In the genomic region with DNA sequence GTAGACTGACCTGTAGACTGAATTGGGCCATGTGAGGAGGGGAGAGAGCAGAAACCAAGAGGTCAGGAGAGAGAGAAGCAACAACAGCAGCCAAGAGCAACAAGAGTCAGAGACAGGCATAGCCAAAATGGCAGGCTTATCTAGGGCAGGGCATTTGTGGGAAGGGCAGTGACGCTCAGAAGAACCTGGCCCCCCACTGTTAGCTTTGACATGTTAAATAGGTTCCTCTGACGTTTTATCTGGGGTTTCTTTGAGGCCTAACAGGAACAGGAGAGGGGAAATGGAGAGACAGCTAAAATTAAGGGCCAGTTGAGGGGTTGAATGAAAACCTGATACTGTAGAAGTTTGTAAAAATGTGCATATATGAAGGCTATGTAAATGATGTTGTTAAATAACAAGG, we compare ENCODE assay signal across 22 mouse cellular contexts. TPM values are rescaled to one million over a fixed set of nuclear protein-coding genes. Genes with fewer than 3 reads are reported as not detected.
DNase-seq lines count a peak whose midpoint lies in the region; ATAC-seq and TF ChIP-seq lines count a peak whose summit lies in the region.
"Had no signal": no experiment of that assay in that cellular context is flagged by ENCODE, and none has a peak within 500 bp of the region (broad histone marks: within the 10 kb centered on the region; RNA-seq: fewer than 3 reads in every experiment).

No protein-coding gene starts in this region.

- no peak overlapping the region; the same call in 1 of the 2 replicates for H3K9ac ChIP-seq in ES-E14 (ENCODE audit: insufficient read depth, low read depth, low read length, poor library complexity, severe bottlenecking)
- no peak overlapping the region for H3K9ac ChIP-seq in liver, postnatal 0 days (replicated peaks)
- H3K9ac ChIP-seq in midbrain, embryonic 11.5 days (ENCODE audit: low read length), result no peak overlapping the region
- H3K9ac ChIP-seq: embryonic facial prominence, embryonic 13.5 days; embryonic facial prominence, embryonic 15.5 days; forebrain, embryonic 12.5 days had no signal

- DNase-seq in ES-E14 (ENCODE audit: low read depth, low spot score) (peak; percentile 69), WW6 (ENCODE audit: low read depth, low spot score) (peak; percentile 22)
- no peak for DNase-seq in right cerebral cortex, postnatal 36 days (ENCODE audit: low spot score in 2 of 2)
- no peak for DNase-seq in liver, postnatal 0 days
- no peak for DNase-seq in midbrain, embryonic 11.5 days (ENCODE audit: low spot score, missing footprints)
- DNase-seq: adrenal gland, adult 8-10 months; adrenal gland, postnatal 14 days; adrenal gland, postnatal 36 days; cerebellum, adult 11-12 months; cerebellum, adult 2 months; cerebellum, adult 9-10 months; cerebellum, postnatal 14 days; cerebellum, postnatal 36 days; embryo, embryonic 11 days had no signal

- H3K36me3 ChIP-seq in ES-E14 (ENCODE audit: control insufficient read depth, insufficient read depth, low read length, poor library complexity, severe bottlenecking), result no peaks in the 10 kb centered on the region
- H3K36me3 ChIP-seq in liver, postnatal 0 days (replicated peaks; ENCODE audit: insufficient read depth, low read length), result no peaks in the 10 kb centered on the region
- H3K36me3 ChIP-seq in midbrain, embryonic 11.5 days (ENCODE audit: control insufficient read depth, insufficient read depth, low read length), result no peaks in the 10 kb centered on the region
- H3K36me3 ChIP-seq: embryonic facial prominence, embryonic 13.5 days; embryonic facial prominence, embryonic 15.5 days; forebrain, embryonic 10.5 days; forebrain, embryonic 12.5 days had no signal

- ATAC-seq in liver, postnatal 0 days, result no peak
- ATAC-seq in midbrain, embryonic 11.5 days (ENCODE audit: low FRiP score), result no peak
- ATAC-seq: activated CD4-positive, CD25-positive, alpha-beta regulatory T cell, adult 4 months; forebrain, embryonic 14.5 days; forebrain, embryonic 16.5 days had no signal

- peaks cover 5 to 9% of the 10 kb centered on the region in 2 experiments; a peak in 1 of 4 replicates for H3K4me1 ChIP-seq in ES-E14 (ENCODE audit: control insufficient read depth in 2 of 2, insufficient read depth in 2 of 2, low read length in 2 of 2, poor library complexity in 1 of 2)
- no peaks in the 10 kb centered on the region for H3K4me1 ChIP-seq in liver, postnatal 0 days (ENCODE audit: insufficient read depth)
- no peaks in the 10 kb centered on the region for H3K4me1 ChIP-seq in midbrain, embryonic 11.5 days (ENCODE audit: control insufficient read depth, insufficient read depth, low read length)
- H3K4me1 ChIP-seq: embryonic facial prominence, embryonic 13.5 days; embryonic facial prominence, embryonic 15.5 days; forebrain, embryonic 12.5 days had no signal

- no peaks in the 10 kb centered on the region for H3K9me3 ChIP-seq in ES-E14 (ENCODE audit: control insufficient read depth, insufficient read depth, low read depth, low read length)
- peaks cover 4% of the 10 kb centered on the region; the same call in 1 of the 2 replicates for H3K9me3 ChIP-seq in liver, postnatal 0 days (ENCODE audit: low read length)
- H3K9me3 ChIP-seq in midbrain, embryonic 11.5 days (ENCODE audit: control insufficient read depth, low read length), result peaks cover 3% of the 10 kb centered on the region; the same call in 1 of the 2 replicates

- H3K4me3 ChIP-seq in ES-E14 (ENCODE audit: insufficient read depth in 1 of 2, low read depth in 1 of 2, low read length in 2 of 2, poor library complexity in 1 of 2, severe bottlenecking in 1 of 2), result no peak overlapping the region
- H3K4me3 ChIP-seq in liver, postnatal 0 days (ENCODE audit: low read depth, low read length), result no peak overlapping the region
- no peak overlapping the region for H3K4me3 ChIP-seq in midbrain, embryonic 11.5 days (ENCODE audit: low read depth, low read length)
- H3K4me3 ChIP-seq: embryonic facial prominence, embryonic 13.5 days; embryonic facial prominence, embryonic 15.5 days; erythroblast, embryonic 14.5 days; forebrain, embryonic 10.5 days; forebrain, embryonic 12.5 days had no signal

- in situ Hi-C loops in ES-E14 (cut with MboI; ENCODE audit: low sequenced_read_pairs in 2 of 2, unreplicated experiment in 2 of 2), result no loop called here

- peak overlapping the region; percentile 80; the same call in 1 of the 2 replicates for H3K27ac ChIP-seq in ES-E14 (ENCODE audit: insufficient read depth, low read depth, low read length, poor library complexity, severe bottlenecking)
- no peak overlapping the region for H3K27ac ChIP-seq in liver, postnatal 0 days (ENCODE audit: low read depth)
- H3K27ac ChIP-seq in midbrain, embryonic 11.5 days (ENCODE audit: low read depth, low read length), result no peak overlapping the region
- H3K27ac ChIP-seq: embryonic facial prominence, embryonic 13.5 days; embryonic facial prominence, embryonic 15.5 days; forebrain, embryonic 10.5 days; forebrain, embryonic 12.5 days had no signal

- no peak for TF ChIP-seq EP300 in liver, postnatal 0 days (IDR thresholded peaks at IDR 0.05; ENCODE audit: low read depth)

- TF ChIP-seq CTCF in liver, postnatal 0 days (IDR thresholded peaks at IDR 0.05; ENCODE audit: low read depth), result no peak

- 32% methylated on average over 2 of the region's 2 CpGs for WGBS in liver, postnatal 0 days (ENCODE audit: insufficient replicate concordance)
- WGBS in midbrain, embryonic 11.5 days, result 20% methylated on average over 2 of the region's 2 CpGs

- H3K4me2 ChIP-seq in liver, postnatal 0 days (ENCODE audit: low read depth, low read length), result no peak overlapping the region
- no peak overlapping the region for H3K4me2 ChIP-seq in midbrain, embryonic 11.5 days
- H3K4me2 ChIP-seq: embryonic facial prominence, embryonic 13.5 days; embryonic facial prominence, embryonic 15.5 days; forebrain, embryonic 12.5 days had no signal

- H3K27me3 ChIP-seq in liver, postnatal 0 days (ENCODE audit: insufficient read depth, low read length), result no peaks in the 10 kb centered on the region
- H3K27me3 ChIP-seq in midbrain, embryonic 11.5 days (ENCODE audit: control insufficient read depth, insufficient read depth, low read length), result no peaks in the 10 kb centered on the region
- H3K27me3 ChIP-seq: embryonic facial prominence, embryonic 13.5 days; embryonic facial prominence, embryonic 15.5 days; forebrain, embryonic 12.5 days had no signal

TF ChIP-seq in ES-E14, 5 proteins besides CTCF, POLR2A, EP300 and RAD21:
- TF ChIP-seq HCFC1 (IDR thresholded peaks at IDR 0.05; ENCODE audit: borderline replicate concordance, insufficient read depth, low read length) (no peak), ZNF384 (IDR thresholded peaks at IDR 0.05; ENCODE audit: low read depth, low read length) (no peak)

RNA-seq across cellular contexts. Expression of gene Dclk2, which starts 30.0 kb away (rescaled TPM):
- 13.6 and 21.1 TPM in 2 replicates for total RNA-seq in ES-E14 (2012; rRNA removed)
- polyA plus RNA-seq in liver, postnatal 0 days (2015; fragmentation: Nextera tagmentation; extraction: Ambion mirVana), result 5.7 and 5.9 TPM in 2 replicates
- polyA plus RNA-seq in midbrain, embryonic 11.5 days (2014; fragmentation: Nextera tagmentation; extraction: Ambion mirVana), result 23.0 and 23.1 TPM in 2 replicates

RNA-seq across cellular contexts. Expression of gene Cd1d1, which starts 48.6 kb away (rescaled TPM):
- 12.3 and 12.4 TPM in 2 replicates for total RNA-seq in ES-E14 (2012; rRNA removed)
- polyA plus RNA-seq in liver, postnatal 0 days (2015; fragmentation: Nextera tagmentation; extraction: Ambion mirVana), result 42.3 and 43.5 TPM in 2 replicates
- 28.0 and 28.8 TPM in 2 replicates for polyA plus RNA-seq in midbrain, embryonic 11.5 days (2014; fragmentation: Nextera tagmentation; extraction: Ambion mirVana)
- polyA plus RNA-seq: erythroblast, embryonic 14.5 days had no signal

Comparison
In these comparisons a context has a peak if more than half of its experiments do, and no peak if none do; other contexts are left out.
1. DNase-seq: peak in ES-E14 (single experiment) and WW6 (single experiment); none in right cerebral cortex, postnatal 36 days (0 of 2), liver, postnatal 0 days (single experiment) and midbrain, embryonic 11.5 days (single experiment).